16 mouse cellular contexts compared by ENCODE assay signal in the genomic region with DNA sequence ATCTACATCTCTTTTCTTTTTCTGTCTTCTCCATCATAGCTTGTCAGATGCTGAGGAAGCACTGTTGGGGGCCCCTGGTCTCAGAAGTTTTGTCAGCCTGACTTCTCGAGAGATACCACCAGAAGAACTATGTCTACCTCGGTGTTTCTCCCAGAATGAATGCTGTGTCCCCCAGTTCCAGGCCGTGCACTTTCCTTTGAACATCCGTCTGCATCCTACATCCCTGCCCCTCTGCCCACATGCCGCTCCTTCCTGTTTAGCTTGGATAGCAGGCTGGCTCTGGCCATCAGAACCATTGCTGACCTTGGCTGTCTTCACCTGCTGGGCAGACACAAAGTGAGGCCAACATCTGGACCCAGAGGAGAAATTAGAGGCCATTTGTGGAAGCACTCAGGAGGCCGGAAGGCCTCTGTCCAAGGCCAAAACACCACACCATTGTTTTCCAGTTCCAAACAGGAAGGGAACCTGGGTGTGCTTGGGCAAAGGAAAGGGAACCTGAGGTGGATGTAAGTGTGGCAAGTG. TPM values are rescaled to one million over a fixed set of nuclear protein-coding genes. Genes with fewer than 3 reads are reported as not detected.
DNase-seq lines count a peak whose midpoint lies in the region; ATAC-seq and TF ChIP-seq lines count a peak whose summit lies in the region.
"Had no signal": no experiment of that assay in that cellular context is flagged by ENCODE, and none has a peak within 500 bp of the region (broad histone marks: within the 10 kb centered on the region; RNA-seq: fewer than 3 reads in every experiment).

No protein-coding gene starts in this region.

- H3K4me1 ChIP-seq in ES-E14 (ENCODE audit: control insufficient read depth in 2 of 2, insufficient read depth in 2 of 2, low read length in 2 of 2, poor library complexity in 1 of 2), result peaks cover 8 to 18% of the 10 kb centered on the region in 2 experiments
- H3K4me1 ChIP-seq in stomach, embryonic 15.5 days, result no peaks in the 10 kb centered on the region
- H3K4me1 ChIP-seq: limb, embryonic 13.5 days had no signal

- H3K9ac ChIP-seq in ES-E14 (ENCODE audit: insufficient read depth, low read depth, low read length, poor library complexity, severe bottlenecking), result peak overlapping the region; percentile 27; the same call in 1 of the 2 replicates
- no peak overlapping the region for H3K9ac ChIP-seq in stomach, embryonic 15.5 days
- H3K9ac ChIP-seq: limb, embryonic 13.5 days had no signal

- H3K36me3 ChIP-seq in ES-E14 (ENCODE audit: control insufficient read depth, insufficient read depth, low read length, poor library complexity, severe bottlenecking), result no peaks in the 10 kb centered on the region
- no peaks in the 10 kb centered on the region for H3K36me3 ChIP-seq in stomach, embryonic 15.5 days
- H3K36me3 ChIP-seq: limb, embryonic 13.5 days had no signal

- ATAC-seq in stomach, embryonic 15.5 days (ENCODE audit: insufficient read depth, low FRiP score, low read depth), result no peak
- ATAC-seq: CD4-positive, CD25-positive, alpha-beta regulatory T cell, adult 4 months had no signal

- H3K4me3 ChIP-seq in ES-E14 (ENCODE audit: insufficient read depth in 1 of 2, low read depth in 1 of 2, low read length in 2 of 2, poor library complexity in 1 of 2, severe bottlenecking in 1 of 2), result peak overlapping the region; percentile 7 to 31; a peak in 2 of 4 replicates
- H3K4me3 ChIP-seq in stomach, embryonic 15.5 days (replicated peaks), result no peak overlapping the region
- H3K4me3 ChIP-seq: limb, embryonic 13.5 days had no signal

- DNase-seq in kidney, postnatal 36 days, result peak; percentile 19 to 23
- no peak for DNase-seq in kidney, postnatal 10 days
- no peak for DNase-seq in ES-E14 (ENCODE audit: low read depth, low spot score)
- DNase-seq in heart, adult 9 months (ENCODE audit: low spot score in 2 of 2), result peak; percentile 65 to 82
- no peak for DNase-seq in cerebellum, postnatal 10 days
- DNase-seq in cerebellum, postnatal 36 days, result no peak
- DNase-seq in right cerebral cortex, postnatal 4 days, result no peak
- DNase-seq: cerebellum, adult 11-12 months; layer of hippocampus, postnatal 36 days; right cerebral cortex, adult 18-20 months had no signal

- no peaks in the 10 kb centered on the region for H3K27me3 ChIP-seq in stomach, embryonic 15.5 days (replicated peaks)
- H3K27me3 ChIP-seq: limb, embryonic 13.5 days had no signal

- in situ Hi-C loops in ES-E14 (cut with MboI; ENCODE audit: low sequenced_read_pairs in 2 of 2, unreplicated experiment in 2 of 2), result no loop called here

- no peaks in the 10 kb centered on the region for H3K9me3 ChIP-seq in ES-E14 (ENCODE audit: control insufficient read depth, insufficient read depth, low read depth, low read length)
- H3K9me3 ChIP-seq in stomach, embryonic 15.5 days, result no peaks in the 10 kb centered on the region
- H3K9me3 ChIP-seq: limb, embryonic 13.5 days had no signal

- WGBS in stomach, embryonic 15.5 days, result 72% methylated on average over 6 of the region's 6 CpGs

- H3K4me2 ChIP-seq in stomach, embryonic 15.5 days, result no peak overlapping the region
- H3K4me2 ChIP-seq: limb, embryonic 13.5 days had no signal

- peak overlapping the region; percentile 95 for H3K27ac ChIP-seq in ES-E14 (ENCODE audit: insufficient read depth, low read depth, low read length, poor library complexity, severe bottlenecking)
- 0 out of 2 replicates have a peak overlapping the region, but pooled peaks have one; percentile 35 for H3K27ac ChIP-seq in stomach, embryonic 15.5 days
- H3K27ac ChIP-seq: limb, embryonic 13.5 days had no signal

TF ChIP-seq in ES-E14, 5 proteins besides CTCF, POLR2A, EP300 and RAD21:
- no peak for TF ChIP-seq HCFC1 (IDR thresholded peaks at IDR 0.05; ENCODE audit: borderline replicate concordance, insufficient read depth, low read length)
- TF ChIP-seq MAFK (IDR thresholded peaks at IDR 0.05; ENCODE audit: insufficient read depth, low read depth, low read length), result no peak
- TF ChIP-seq ZC3H11A (IDR thresholded peaks at IDR 0.05; ENCODE audit: borderline replicate concordance, low read depth, low read length), result no peak
- no peak for TF ChIP-seq CHD2 (IDR thresholded peaks at IDR 0.05; ENCODE audit: low read depth, low read length)
- no peak for TF ChIP-seq ZNF384 (IDR thresholded peaks at IDR 0.05; ENCODE audit: low read depth, low read length)
TF ChIP-seq in ES-E14: peak in this region for 0.

RNA-seq across cellular contexts. Expression of a gene that starts 0.7 kb away (rescaled TPM):
- total RNA-seq in ES-E14 (2012; rRNA removed), result 24.2 and 30.4 TPM in 2 replicates
- 3.8 and 4.0 TPM in 2 replicates for polyA plus RNA-seq in stomach, embryonic 15.5 days (2015; fragmentation: Nextera tagmentation; extraction: Ambion mirVana)

RNA-seq across cellular contexts. Expression of a gene that starts 6.3 kb away (rescaled TPM):
- 3.6 and 5.9 TPM in 2 replicates for total RNA-seq in ES-E14 (2012; rRNA removed)
- 1.7 and 2.1 TPM in 2 replicates for polyA plus RNA-seq in stomach, embryonic 15.5 days (2015; fragmentation: Nextera tagmentation; extraction: Ambion mirVana)
- total RNA-seq: heart, postnatal 14 days; layer of hippocampus, postnatal 36 days; midbrain, postnatal 0 days had no signal
- polyA plus RNA-seq: CD4-positive, CD25-positive, alpha-beta regulatory T cell, adult 4 months; neural tube, embryonic 14.5 days had no signal

Comparison
In these comparisons a context has a peak if more than half of its experiments do, and no peak if none do; other contexts are left out.
1. DNase-seq: peak in kidney, postnatal 36 days (2 of 2) and heart, adult 9 months (2 of 2); none in kidney, postnatal 10 days (single experiment), ES-E14 (single experiment), cerebellum, postnatal 10 days (0 of 2), cerebellum, postnatal 36 days (0 of 2) and right cerebral cortex, postnatal 4 days (single experiment).